In genomic region chr2:52643657-52644056, GRCm38 (mm10) we compare ENCODE assay signal across 24 mouse cellular contexts. TPM values are rescaled to one million over a fixed set of nuclear protein-coding genes. Genes with fewer than 3 reads are reported as not detected.
DNase-seq lines count a peak whose midpoint lies in the region; ATAC-seq and TF ChIP-seq lines count a peak whose summit lies in the region.
"Had no signal": no experiment of that assay in that cellular context is flagged by ENCODE, and none has a peak within 500 bp of the region (broad histone marks: within the 10 kb centered on the region; RNA-seq: fewer than 3 reads in every experiment).

No protein-coding gene starts in this region.

- H3K4me3 ChIP-seq in gastrocnemius, adult 2 months, result no peak overlapping the region
- H3K4me3 ChIP-seq: embryonic facial prominence, embryonic 13.5 days; forebrain, embryonic 12.5 days; heart, embryonic 10.5 days; hindbrain, embryonic 12.5 days had no signal

- TF ChIP-seq CTCF in gastrocnemius, adult 2 months (IDR thresholded peaks at IDR 0.05), result no peak

- no peak for DNase-seq in frontal cortex, postnatal 14 days (ENCODE audit: low spot score in 2 of 2)
- DNase-seq in left cerebral cortex, adult 18-20 months (ENCODE audit: low spot score in 2 of 2), result peak; percentile 43 to 73
- no peak for DNase-seq in left cerebral cortex, postnatal 10 days (ENCODE audit: extremely low spot score in 1 of 2, low spot score in 2 of 2)
- DNase-seq in brain, adult 2 months (ENCODE audit: low read depth, low spot score), result peak; percentile 77
- peak; percentile 28 to 51 for DNase-seq in left cerebral cortex, postnatal 14 days (ENCODE audit: low spot score in 2 of 2)
- DNase-seq in thymus, postnatal 4 days, result no peak
- DNase-seq in gastrocnemius, adult 2 months, result no peak
- DNase-seq: adrenal gland, postnatal 10 days; B cell, adult 2 months; cerebellum, adult 18-20 months; cerebellum, adult 9-11 months; cerebellum, postnatal 36 days; gastrocnemius, postnatal 25 days; heart, postnatal 10 days; heart, postnatal 4 days had no signal

- no peak overlapping the region for H3K27ac ChIP-seq in gastrocnemius, adult 2 months
- H3K27ac ChIP-seq: embryonic facial prominence, embryonic 13.5 days; forebrain, embryonic 12.5 days; heart, embryonic 10.5 days; hindbrain, embryonic 12.5 days had no signal

- peak; percentile 81 for ATAC-seq in frontal cortex, adult (ENCODE audit: low TSS enrichment)
- ATAC-seq: forebrain, embryonic 16.5 days; hindbrain, embryonic 16.5 days had no signal

- intact Hi-C loops in left cerebral cortex, postnatal 10 days (cut with DNase I), result no loop called here
- intact Hi-C loops in left cerebral cortex, postnatal 14 days (cut with DNase I), result no loop called here
- intact Hi-C loops in gastrocnemius, adult 2 months (cut with DNase I), result no loop called here

RNA-seq across cellular contexts. Expression of gene Cacnb4, which starts 33.0 kb away (rescaled TPM):
- total RNA-seq in left cerebral cortex, adult 18-20 months (2021), result 100 to 1,000 TPM; 159 to 162 TPM
- total RNA-seq in left cerebral cortex, postnatal 10 days (2021), result 100 to 1,000 TPM in 1 of 2 experiments, 10 to 100 TPM in 1; 94.0 to 102 TPM
- 100 to 1,000 TPM; 143 to 154 TPM for total RNA-seq in left cerebral cortex, postnatal 14 days (2021)
- under 1 TPM; 0.20 to 0.31 TPM for total RNA-seq in gastrocnemius, adult 2 months (2021)
- total RNA-seq: granulocyte monocyte progenitor cell, adult 5-6 weeks; MEL had no signal

Comparison
In these comparisons a context has a peak if more than half of its experiments do, and no peak if none do; other contexts are left out.
1. DNase-seq: peak in left cerebral cortex, adult 18-20 months (2 of 2), brain, adult 2 months (single experiment) and left cerebral cortex, postnatal 14 days (2 of 2); none in frontal cortex, postnatal 14 days (0 of 2), left cerebral cortex, postnatal 10 days (0 of 2), thymus, postnatal 4 days (single experiment) and gastrocnemius, adult 2 months (single experiment).
2. RNA of gene Cacnb4, which starts 33.0 kb away (total RNA-seq): 159 to 162 TPM in left cerebral cortex, adult 18-20 months, 143 to 154 TPM in left cerebral cortex, postnatal 14 days and 94.0 to 102 TPM in left cerebral cortex, postnatal 10 days; 0.20 to 0.31 TPM in gastrocnemius, adult 2 months; every median in the first group is over 10 times any median in the second.